Mouse (Mus musculus): Measurements from ENCODE around the gene Efhc1. TPM values are rescaled to one million over a fixed set of nuclear protein-coding genes. Genes with fewer than 3 reads are reported as not detected.

The Efhc1 gene
- 1 to 10 TPM in 1 of 2 experiments, under 1 TPM in 1; 0.27 to 2.1 TPM for total RNA-seq (2023)

GRCm38 (mm10) chr1:20951300-20951763, at the start of gene Efhc1:
Efhc1 (plus strand) TSS chr1:20951626.

Other genes starting within 250 kb of the Efhc1 start
- gene Il17a, start 220.7 kb upstream of the Efhc1 start, total RNA-seq (2023) = not detected
- gene Il17f, start 161.0 kb upstream of the Efhc1 start, total RNA-seq (2023) = 1 to 10 TPM; 1.4 to 1.7 TPM
- 10 to 100 TPM; 47.8 to 61.4 TPM for gene Mcm3, start 131.3 kb upstream of the Efhc1 start, total RNA-seq (2023)
- gene Paqr8, start 61.0 kb upstream of the Efhc1 start, total RNA-seq (2023) = 1 to 10 TPM; 2.0 to 3.5 TPM
- 10 to 100 TPM; 18.3 to 20.4 TPM for gene Tram2, start 127.6 kb downstream of the Efhc1 start, total RNA-seq (2023)